Mouse (Mus musculus): ENCODE measurements around the gene Fam69a.

Gene Fam69a

GRCm38 (mm10) chr5:107863971-107864370, 122.9 kb downstream of the Fam69a start:
- no peak for DNase-seq (ENCODE audit: low read depth, low spot score)

- DNase-seq (ENCODE audit: low read depth, low spot score) = no peak
Measured at GRCm38 (mm10) chr5:107858963-107859362, 127.9 kb downstream of the Fam69a start.

Data from WW6 (cell line).